Mouse (Mus musculus) stomach, postnatal 0 days (tissue): ENCODE measurements at regions not wholly inside any gene's neighbourhood (a gene's known extent, or its start where the extent isn't known, plus 50 kb on each side); places are given as distances from the start of the nearest gene placed in this dataset.

Source experiments
- ATAC-seq: fragments of 200-750 bp; cut with Nextera tagmentation; 2 replicates; pipeline ENCODE4 v1.8.0; 2017; ENCODE audit not compliant: low FRiP score, low TSS enrichment
- DNase-seq: peaks from one replicate; pipeline ENCODE4 v3.0.0-alpha.2; 2016; ENCODE audit warnings: low spot score
- H3K27ac ChIP-seq: fragments of 300-500 bp; sonication (generic); replicated peaks from 2 replicates; pipeline ENCODE4 v1.5.1; 2014; ENCODE audit warnings: mild to moderate bottlenecking, control low read depth
- H3K27me3 ChIP-seq: fragments of 300-500 bp; sonication (generic); 2 replicates; pipeline ENCODE4 v1.6.1; 2014; ENCODE audit warnings: low read length; ENCODE audit not compliant: control insufficient read depth, insufficient read depth
- H3K36me3 ChIP-seq: fragments of 300-500 bp; sonication (generic); 2 replicates; pipeline ENCODE4 v1.6.1; 2014; ENCODE audit warnings: low read length, mixed read lengths; ENCODE audit not compliant: control insufficient read depth, insufficient read depth
- H3K4me1 ChIP-seq: fragments of 300-500 bp; sonication (generic); replicated peaks from 2 replicates; pipeline ENCODE4 v1.6.1; 2014; ENCODE audit warnings: antibody characterized with exemption; ENCODE audit not compliant: control insufficient read depth, insufficient read depth
- H3K4me2 ChIP-seq: fragments of 300-500 bp; sonication (generic); replicated peaks from 2 replicates; pipeline ENCODE4 v1.6.1; 2014; ENCODE audit warnings: low read depth, mild to moderate bottlenecking, control low read depth, moderate library complexity
- H3K4me3 ChIP-seq: fragments of 300-500 bp; sonication (generic); 2 replicates; pipeline ENCODE4 v1.5.1; 2014; ENCODE audit warnings: low read depth, low read length, control low read depth
- H3K9ac ChIP-seq: fragments of 300-500 bp; sonication (generic); 2 replicates; pipeline ENCODE4 v1.6.1; 2014; ENCODE audit warnings: mild to moderate bottlenecking, low read length, control low read depth, mixed read lengths
- H3K9me3 ChIP-seq: fragments of 300-500 bp; sonication (generic); 2 replicates; pipeline ENCODE4 v1.6.1; 2016; ENCODE audit warnings: low read length; ENCODE audit not compliant: control insufficient read depth
- CTCF ChIP-seq: IDR thresholded peaks from 2 replicates; pipeline ENCODE4 v1.5.1; 2016; ENCODE audit warnings: antibody characterized with exemption, low read depth, mild to moderate bottlenecking, moderate library complexity
- EP300 ChIP-seq: optimal IDR thresholded peaks from 2 replicates; pipeline ENCODE3; 2016; ENCODE audit warnings: antibody characterized with exemption
- WGBS: fragments of 180-500 bp; shearing (Covaris S2); extraction: QIAGEN DNeasy Blood & Tissue Kit; methylation state at CpG from one replicate; pipeline ENCODE4 v1.1.7; 2014; 5-methylcytosine and 5-hydroxymethylcytosine counted together

GRCm38 (mm10) chr7:135767493-135767892 lies 51.3 kb upstream of the Mki67 start:
- Histone ChIP-seq H3K27ac (no peak overlapping the region), H3K9ac (no peak overlapping the region), H3K4me2 (no peak overlapping the region), H3K36me3 (no peaks in the 10 kb centered on the region), H3K4me3 (no peak overlapping the region), H3K4me1 (no peaks in the 10 kb centered on the region), H3K27me3 (no peaks in the 10 kb centered on the region), H3K9me3 (no peaks in the 10 kb centered on the region)
- ATAC-seq (no peak), DNase-seq (no peak)
- WGBS: 77% methylated on average over 6 of the region's 6 CpGs
- TF ChIP-seq EP300 (no peak), CTCF (no peak)

GRCm38 (mm10) chr7:135768064-135768463 lies 51.9 kb upstream of the Mki67 start:
- ATAC-seq (no peak), DNase-seq (no peak)
- 90% methylated on average over 11 of the region's 11 CpGs for WGBS
- Histone ChIP-seq H3K27me3 (no peaks in the 10 kb centered on the region), H3K36me3 (no peaks in the 10 kb centered on the region), H3K9ac (no peak overlapping the region), H3K9me3 (no peaks in the 10 kb centered on the region), H3K27ac (no peak overlapping the region), H3K4me1 (no peaks in the 10 kb centered on the region), H3K4me2 (no peak overlapping the region), H3K4me3 (no peak overlapping the region)
- no peak for TF ChIP-seq CTCF
- no peak for TF ChIP-seq EP300

GRCm38 (mm10) chr7:135768592-135768991 lies 52.4 kb upstream of the Mki67 start:
- H3K4me3 ChIP-seq: no peak overlapping the region
- DNase-seq (peak; percentile 88), ATAC-seq (peak; percentile 69; the same call in 1 of the 2 replicates)
- H3K36me3 ChIP-seq: no peaks in the 10 kb centered on the region
- WGBS: 6% methylated on average over 3 of the region's 3 CpGs
- no peaks in the 10 kb centered on the region for H3K27me3 ChIP-seq
- no peaks in the 10 kb centered on the region for H3K9me3 ChIP-seq
- no peak overlapping the region for H3K4me2 ChIP-seq
- H3K9ac ChIP-seq: no peak overlapping the region
- H3K27ac ChIP-seq: no peak overlapping the region
- H3K4me1 ChIP-seq: no peaks in the 10 kb centered on the region
- TF ChIP-seq EP300: no peak
- peak; percentile 92 for TF ChIP-seq CTCF

GRCm38 (mm10) chr7:135769082-135769673 lies 53.0 kb upstream of the Mki67 start:
- H3K36me3 ChIP-seq: no peaks in the 10 kb centered on the region
- TF ChIP-seq CTCF (no peak), EP300 (no peak)
- no peaks in the 10 kb centered on the region for H3K4me1 ChIP-seq
- no peak overlapping the region for H3K4me3 ChIP-seq
- ATAC-seq (no peak), DNase-seq (no peak)
- no peak overlapping the region for H3K27ac ChIP-seq
- no peaks in the 10 kb centered on the region for H3K9me3 ChIP-seq
- H3K9ac ChIP-seq: no peak overlapping the region
- 49% methylated on average over 21 of the region's 21 CpGs for WGBS
- H3K27me3 ChIP-seq: no peaks in the 10 kb centered on the region
- H3K4me2 ChIP-seq: no peak overlapping the region

- Histone ChIP-seq H3K4me2 (no peak overlapping the region), H3K27me3 (no peaks in the 10 kb centered on the region), H3K4me3 (no peak overlapping the region), H3K27ac (no peak overlapping the region), H3K9me3 (no peaks in the 10 kb centered on the region), H3K9ac (no peak overlapping the region), H3K36me3 (no peaks in the 10 kb centered on the region), H3K4me1 (no peaks in the 10 kb centered on the region)
- ATAC-seq (no peak), DNase-seq (no peak)
- WGBS: 65% methylated on average over 6 of the region's 6 CpGs
- TF ChIP-seq CTCF (no peak), EP300 (no peak)
Measured at GRCm38 (mm10) chr7:135770051-135770450, 53.9 kb upstream of the Mki67 start.

- Histone ChIP-seq H3K4me1 (no peaks in the 10 kb centered on the region), H3K36me3 (no peaks in the 10 kb centered on the region), H3K27ac (no peak overlapping the region), H3K4me3 (no peak overlapping the region), H3K9me3 (no peaks in the 10 kb centered on the region), H3K4me2 (no peak overlapping the region), H3K9ac (no peak overlapping the region), H3K27me3 (no peaks in the 10 kb centered on the region)
- TF ChIP-seq CTCF (no peak), EP300 (no peak)
- 52% methylated on average over 7 of the region's 7 CpGs for WGBS
- DNase-seq (no peak), ATAC-seq (no peak)
Measured at GRCm38 (mm10) chr7:135775832-135776433, 59.8 kb upstream of the Mki67 start.
